Mouse (Mus musculus) hindbrain, embryonic 15.5 days (tissue): Measurements from ENCODE around the gene Mrrf. TPM values are rescaled to one million over a fixed set of nuclear protein-coding genes. Genes with fewer than 3 reads are reported as not detected.

Experiments used
- polyA plus RNA-seq: library from polyadenylated mRNA; unstranded; fragments of >200 nt; fragmentation: Nextera tagmentation; extraction: Ambion mirVana; gene quantifications from 2 replicates; pipeline ENCODE4 v1.2.1, GENCODE M21; 2015

Gene Mrrf
- polyA plus RNA-seq, 1 experiment from 2014 or later: 23.1 TPM

Other genes starting within 250 kb of the Mrrf start
- 5.2 and 6.1 TPM in 2 replicates for gene Ttll11, start 156.5 kb upstream of the Mrrf start, polyA plus RNA-seq
- gene Ndufa8, start 87.0 kb upstream of the Mrrf start, polyA plus RNA-seq: 327 and 332 TPM in 2 replicates
- gene Morn5, start 86.9 kb upstream of the Mrrf start, polyA plus RNA-seq: 2.9 and 3.0 TPM in 2 replicates
- gene Lhx6, start 31.0 kb upstream of the Mrrf start, polyA plus RNA-seq: 0.62 and 1.3 TPM in 2 replicates
- gene Rbm18, start 384 bp downstream of the Mrrf start, polyA plus RNA-seq: 114 and 117 TPM in 2 replicates
- 5.0 and 6.3 TPM in 2 replicates for gene Ptgs1, start 94.0 kb downstream of the Mrrf start, polyA plus RNA-seq
- 0.03 TPM in 1 of 2 replicates, not detected in the other for gene Olfr338, start 237.1 kb downstream of the Mrrf start, polyA plus RNA-seq